Mouse (Mus musculus) neural tube, embryonic 14.5 days (tissue): Measurements from ENCODE around the gene Pdlim3. TPM values are rescaled to one million over a fixed set of nuclear protein-coding genes. Genes with fewer than 3 reads are reported as not detected.

ENCODE experiments used
- polyA plus RNA-seq: library from polyadenylated mRNA; unstranded; fragments of >200 nt; fragmentation: Nextera tagmentation; extraction: Ambion mirVana; gene quantifications from 2 replicates; pipeline ENCODE4 v1.2.1, GENCODE M21; 2014

Gene Pdlim3
- polyA plus RNA-seq, 1 experiment from 2014 or later, result 8.6 TPM

Other genes starting within 250 kb of the Pdlim3 start
- gene Ccdc110, start 49.2 kb downstream of the Pdlim3 start, polyA plus RNA-seq, result 0.24 TPM in 1 of 2 replicates, not detected in the other
- 5.2 and 7.0 TPM in 2 replicates for gene 1700029J07Rik, start 89.8 kb downstream of the Pdlim3 start, polyA plus RNA-seq
- 69.6 and 72.6 TPM in 2 replicates for gene Ufsp2, start 90.1 kb downstream of the Pdlim3 start, polyA plus RNA-seq
- 0.48 and 0.82 TPM in 2 replicates for gene Lrp2bp, start 113.8 kb downstream of the Pdlim3 start, polyA plus RNA-seq
- 39.5 and 41.3 TPM in 2 replicates for gene Ankrd37, start 120.2 kb downstream of the Pdlim3 start, polyA plus RNA-seq